Mouse (Mus musculus) cortical plate, adult 2 months (tissue): ENCODE measurements around the gene Gper1.

Source experiments
- CTCF ChIP-seq: fragments of 200-500 bp; IDR thresholded peaks from 2 replicates; pipeline ENCODE4 v1.5.1; 2011; ENCODE audit warnings: mild to moderate bottlenecking, control low read depth, low read length; ENCODE audit not compliant: insufficient read depth; ENCODE audit errors: extremely low read depth
- POLR2A ChIP-seq: fragments of 200-500 bp; IDR thresholded peaks from 2 replicates; pipeline ENCODE4 v1.6.1; 2011; ENCODE audit warnings: mild to moderate bottlenecking, low read length, control low read depth; ENCODE audit not compliant: insufficient read depth; ENCODE audit errors: extremely low read depth

DNA sequence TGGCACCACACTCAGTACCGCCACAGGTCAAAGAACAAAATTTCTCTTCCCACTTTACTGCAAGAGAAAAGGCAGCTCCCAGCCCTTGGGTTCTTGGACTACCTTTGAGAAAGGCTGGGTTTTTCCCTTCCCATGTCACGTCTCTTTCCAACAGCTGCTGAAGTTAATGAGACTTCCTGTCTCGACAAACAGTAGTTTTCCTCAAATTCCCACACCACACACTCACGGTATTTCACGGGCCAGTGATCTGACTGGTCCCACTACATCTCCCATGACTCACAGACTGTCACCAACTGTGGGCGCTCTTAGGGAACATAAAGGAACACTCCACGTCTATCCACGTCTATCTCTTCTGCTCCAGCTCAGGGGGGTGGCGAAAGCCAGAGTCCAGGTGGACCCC is 2.2 kb downstream of the Gper1 start:
- TF ChIP-seq POLR2A (no peak), CTCF (no peak)
